Mouse (Mus musculus) stomach, embryonic 15.5 days (tissue): ENCODE results near the gene Tmod1. TPM values are rescaled to one million over a fixed set of nuclear protein-coding genes. Genes with fewer than 3 reads are reported as not detected.

ENCODE experiments used
- ATAC-seq: fragments of 200-750 bp; cut with Nextera tagmentation; 2 replicates; pipeline ENCODE4 v1.8.0; 2017; ENCODE audit warnings: low read depth, moderate number of reproducible peaks, moderate TSS enrichment; ENCODE audit not compliant: insufficient read depth, low FRiP score
- H3K27ac ChIP-seq: fragments of 300-500 bp; sonication (generic); 2 replicates; pipeline ENCODE4 v1.5.1; 2015; ENCODE audit warnings: mild to moderate bottlenecking, inconsistent platforms
- H3K27me3 ChIP-seq: fragments of 300-500 bp; sonication (generic); replicated peaks from 2 replicates; pipeline ENCODE4 v1.6.1; 2015; ENCODE audit warnings: inconsistent platforms
- H3K36me3 ChIP-seq: fragments of 300-500 bp; sonication (generic); 2 replicates; pipeline ENCODE4 v1.6.1; 2015; ENCODE audit warnings: inconsistent platforms
- H3K4me1 ChIP-seq: fragments of 300-500 bp; sonication (generic); 2 replicates; pipeline ENCODE4 v1.6.1; 2015; ENCODE audit warnings: inconsistent platforms
- H3K4me2 ChIP-seq: fragments of 300-500 bp; sonication (generic); 2 replicates; pipeline ENCODE4 v1.6.1; 2015; ENCODE audit warnings: mild to moderate bottlenecking, inconsistent platforms
- H3K4me3 ChIP-seq: fragments of 300-500 bp; sonication (generic); replicated peaks from 2 replicates; pipeline ENCODE4 v1.5.1; 2015; ENCODE audit warnings: inconsistent platforms
- H3K9ac ChIP-seq: fragments of 300-500 bp; sonication (generic); 2 replicates; pipeline ENCODE4 v1.6.1; 2015; ENCODE audit warnings: inconsistent platforms
- H3K9me3 ChIP-seq: fragments of 300-500 bp; sonication (generic); 2 replicates; pipeline ENCODE4 v1.6.1; 2016; ENCODE audit warnings: inconsistent platforms
- WGBS: fragments of 180-500 bp; shearing (Covaris S2); methylation state at CpG from one replicate; pipeline ENCODE4 v1.1.7; 2015; 5-methylcytosine and 5-hydroxymethylcytosine counted together
- polyA plus RNA-seq: library from polyadenylated mRNA; unstranded; fragments of >200 nt; fragmentation: Nextera tagmentation; extraction: Ambion mirVana; gene quantifications from 2 replicates; pipeline ENCODE4 v1.2.1, GENCODE M21; 2015

Gene Tmod1
- polyA plus RNA-seq, 1 experiment from 2014 or later, result 6.4 TPM

GRCm38 (mm10) chr4:46099132-46099531 lies 60.4 kb downstream of the Tmod1 start:
- Histone ChIP-seq H3K4me2 (no peak overlapping the region), H3K9ac (no peak overlapping the region), H3K4me1 (no peaks in the 10 kb centered on the region), H3K27ac (no peak overlapping the region), H3K27me3 (no peaks in the 10 kb centered on the region), H3K36me3 (no peaks in the 10 kb centered on the region), H3K4me3 (no peak overlapping the region), H3K9me3 (no peaks in the 10 kb centered on the region)
- ATAC-seq, result no peak
- 73% methylated on average over 9 of the region's 9 CpGs for WGBS

- ATAC-seq, result no peak
- no peaks in the 10 kb centered on the region for H3K27me3 ChIP-seq
- no peak overlapping the region for H3K27ac ChIP-seq
- no peaks in the 10 kb centered on the region for H3K36me3 ChIP-seq
- 43% methylated on average over 7 of the region's 7 CpGs for WGBS
- no peak overlapping the region for H3K4me3 ChIP-seq
- H3K4me1 ChIP-seq, result no peaks in the 10 kb centered on the region
- H3K9ac ChIP-seq, result no peak overlapping the region
- H3K4me2 ChIP-seq, result no peak overlapping the region
- H3K9me3 ChIP-seq, result no peaks in the 10 kb centered on the region
Measured at GRCm38 (mm10) chr4:46100539-46100938, 61.8 kb downstream of the Tmod1 start.

- no peak overlapping the region for H3K4me2 ChIP-seq
- no peak overlapping the region for H3K4me3 ChIP-seq
- no peaks in the 10 kb centered on the region for H3K36me3 ChIP-seq
- no peak overlapping the region for H3K27ac ChIP-seq
- no peak for ATAC-seq
- H3K4me1 ChIP-seq, result no peaks in the 10 kb centered on the region
- 15% methylated on average over 14 of the region's 14 CpGs for WGBS
- no peaks in the 10 kb centered on the region for H3K27me3 ChIP-seq
- no peaks in the 10 kb centered on the region for H3K9me3 ChIP-seq
- H3K9ac ChIP-seq, result no peak overlapping the region
Measured at GRCm38 (mm10) chr4:46101211-46101711, 62.5 kb downstream of the Tmod1 start.

GRCm38 (mm10) chr4:46102078-46102769 lies 63.5 kb downstream of the Tmod1 start:
- Histone ChIP-seq H3K4me2 (no peak overlapping the region), H3K4me1 (no peaks in the 10 kb centered on the region), H3K36me3 (no peaks in the 10 kb centered on the region), H3K9me3 (no peaks in the 10 kb centered on the region), H3K4me3 (no peak overlapping the region), H3K9ac (no peak overlapping the region), H3K27me3 (no peaks in the 10 kb centered on the region), H3K27ac (no peak overlapping the region)
- 93% methylated on average over 10 of the region's 10 CpGs for WGBS
- no peak for ATAC-seq

- H3K27me3 ChIP-seq, result no peaks in the 10 kb centered on the region
- no peak overlapping the region for H3K9ac ChIP-seq
- no peaks in the 10 kb centered on the region for H3K9me3 ChIP-seq
- ATAC-seq, result no peak
- H3K4me2 ChIP-seq, result no peak overlapping the region
- WGBS, result 87% methylated on average over 8 of the region's 8 CpGs
- no peaks in the 10 kb centered on the region for H3K4me1 ChIP-seq
- 0 out of 2 replicates have a peak, but pooled peaks cover 8% of the 10 kb centered on the region for H3K36me3 ChIP-seq
- H3K4me3 ChIP-seq, result no peak overlapping the region
- no peak overlapping the region for H3K27ac ChIP-seq
Measured at GRCm38 (mm10) chr4:46110084-46110483, 71.3 kb downstream of the Tmod1 start.

GRCm38 (mm10) chr4:46111361-46111760 lies 72.6 kb downstream of the Tmod1 start:
- WGBS, result 63% methylated on average over 3 of the region's 3 CpGs
- Histone ChIP-seq H3K36me3 (peaks cover 19% of the 10 kb centered on the region; the same call in 1 of the 2 replicates), H3K27me3 (no peaks in the 10 kb centered on the region), H3K4me2 (no peak overlapping the region), H3K9ac (no peak overlapping the region), H3K9me3 (no peaks in the 10 kb centered on the region), H3K4me1 (no peaks in the 10 kb centered on the region), H3K4me3 (no peak overlapping the region), H3K27ac (no peak overlapping the region)
- ATAC-seq, result no peak

GRCm38 (mm10) chr4:46115308-46115707 lies 76.6 kb downstream of the Tmod1 start:
- Histone ChIP-seq H3K27ac (no peak overlapping the region), H3K4me3 (no peak overlapping the region), H3K9ac (no peak overlapping the region), H3K4me1 (no peaks in the 10 kb centered on the region), H3K27me3 (no peaks in the 10 kb centered on the region), H3K9me3 (no peaks in the 10 kb centered on the region), H3K36me3 (peaks cover 50% of the 10 kb centered on the region), H3K4me2 (no peak overlapping the region)
- ATAC-seq, result no peak
- 66% methylated on average over 1 of the region's 1 CpGs for whole genome bisulfite sequencing

GRCm38 (mm10) chr4:46116544-46117175 lies 77.9 kb downstream of the Tmod1 start:
- H3K36me3 ChIP-seq, result peaks cover 50% of the 10 kb centered on the region

GRCm38 (mm10) chr4:46117536-46117935 lies 78.8 kb downstream of the Tmod1 start:
- Histone ChIP-seq H3K27me3 (no peaks in the 10 kb centered on the region), H3K9ac (no peak overlapping the region), H3K36me3 (peaks cover 50% of the 10 kb centered on the region), H3K4me2 (no peak overlapping the region), H3K27ac (no peak overlapping the region), H3K9me3 (no peaks in the 10 kb centered on the region), H3K4me3 (no peak overlapping the region), H3K4me1 (no peaks in the 10 kb centered on the region)
- WGBS, result 93% methylated on average over 4 of the region's 4 CpGs
- no peak for ATAC-seq

More at GRCm38 (mm10) chr4:46116544-46117175, 77.9 kb downstream of the Tmod1 start:
- Histone ChIP-seq H3K9ac (no peak overlapping the region), H3K4me1 (no peaks in the 10 kb centered on the region), H3K4me2 (no peak overlapping the region), H3K9me3 (no peaks in the 10 kb centered on the region), H3K27me3 (no peaks in the 10 kb centered on the region), H3K4me3 (no peak overlapping the region), H3K27ac (no peak overlapping the region)
- 81% methylated on average over 10 of the region's 10 CpGs for WGBS
- no peak for ATAC-seq

- H3K36me3 ChIP-seq, result peaks cover 53% of the 10 kb centered on the region
- H3K27ac ChIP-seq, result no peak overlapping the region
- no peak for ATAC-seq
Measured at GRCm38 (mm10) chr4:46119514-46120094, 80.9 kb downstream of the Tmod1 start.

GRCm38 (mm10) chr4:46120767-46121166 lies 82.0 kb downstream of the Tmod1 start:
- H3K36me3 ChIP-seq, result peaks cover 49% of the 10 kb centered on the region
- no peak for ATAC-seq
- 79% methylated on average over 3 of the region's 3 CpGs for WGBS

More at GRCm38 (mm10) chr4:46119514-46120094, 80.9 kb downstream of the Tmod1 start:
- H3K4me2 ChIP-seq, result no peak overlapping the region
- no peak overlapping the region for H3K9ac ChIP-seq
- WGBS, result 94% methylated on average over 14 of the region's 14 CpGs
- H3K4me3 ChIP-seq, result no peak overlapping the region
- H3K9me3 ChIP-seq, result no peaks in the 10 kb centered on the region
- no peaks in the 10 kb centered on the region for H3K4me1 ChIP-seq
- no peaks in the 10 kb centered on the region for H3K27me3 ChIP-seq

GRCm38 (mm10) chr4:46123358-46123757 lies 84.6 kb downstream of the Tmod1 start:
- no peaks in the 10 kb centered on the region for H3K4me1 ChIP-seq
- no peak for ATAC-seq
- peaks cover 43% of the 10 kb centered on the region for H3K36me3 ChIP-seq
- no peaks in the 10 kb centered on the region for H3K27me3 ChIP-seq
- 74% methylated on average over 6 of the region's 6 CpGs for WGBS
- no peak overlapping the region for H3K4me3 ChIP-seq
- H3K9ac ChIP-seq, result no peak overlapping the region
- no peaks in the 10 kb centered on the region for H3K9me3 ChIP-seq
- H3K27ac ChIP-seq, result no peak overlapping the region
- H3K4me2 ChIP-seq, result no peak overlapping the region

More at GRCm38 (mm10) chr4:46120767-46121166, 82.0 kb downstream of the Tmod1 start:
- Histone ChIP-seq H3K4me1 (no peaks in the 10 kb centered on the region), H3K4me3 (no peak overlapping the region), H3K9ac (no peak overlapping the region), H3K9me3 (no peaks in the 10 kb centered on the region), H3K4me2 (no peak overlapping the region), H3K27me3 (no peaks in the 10 kb centered on the region), H3K27ac (no peak overlapping the region)
